Mouse (Mus musculus): ENCODE results near the gene Zdhhc1.

DNA sequence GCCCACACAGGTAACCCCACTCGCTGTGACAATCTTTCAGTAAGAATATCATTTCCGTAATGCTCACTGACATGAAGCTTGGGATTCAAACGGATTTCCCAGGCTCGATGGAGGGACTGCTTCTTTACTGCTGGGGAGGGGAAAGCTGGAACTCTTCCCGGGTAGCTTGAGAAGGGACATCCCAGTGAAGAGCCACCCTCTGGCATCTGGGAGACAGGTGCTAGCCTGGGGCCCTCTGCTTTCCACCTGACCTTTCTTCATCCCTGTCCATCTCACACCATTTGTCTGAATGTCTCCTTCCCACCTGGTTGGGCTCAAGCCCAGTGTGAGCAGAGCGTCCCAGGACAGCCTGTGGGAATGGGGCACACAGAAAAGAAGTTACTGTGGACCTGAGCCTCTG, 30.5 kb downstream of the Zdhhc1 start:
- TF ChIP-seq POLR2A (IDR thresholded peaks at IDR 0.05; ENCODE audit: control insufficient read depth in 1 of 2, insufficient read depth in 1 of 2, low read depth in 1 of 2, low read length in 2 of 2, poor library complexity in 1 of 2), result no peak
- no peak for TF ChIP-seq TBP (IDR thresholded peaks at IDR 0.05; ENCODE audit: low read depth, low read length)
- TF ChIP-seq HCFC1 (IDR thresholded peaks at IDR 0.05; ENCODE audit: low read depth, low read length), result no peak
- TF ChIP-seq EP300 (IDR thresholded peaks at IDR 0.05; ENCODE audit: low read depth in 1 of 2, low read length in 2 of 2), result no peak
- no peak for TF ChIP-seq CTCF (IDR thresholded peaks at IDR 0.05 in 2 of 3, conservative IDR thresholded peaks at IDR 0.05 in 1 of 3; ENCODE audit: control insufficient read depth in 1 of 3, insufficient read depth in 1 of 3, low read depth in 2 of 3, low read length in 3 of 3, poor library complexity in 1 of 3, severe bottlenecking in 1 of 3)
- no peak for TF ChIP-seq MEF2A (IDR thresholded peaks at IDR 0.05; ENCODE audit: extremely low read depth, insufficient replicate concordance, low read depth, low read length, poor library complexity, severe bottlenecking)
- no peak for TF ChIP-seq ETS1 (IDR thresholded peaks at IDR 0.05; ENCODE audit: low read depth, low read length)
- no peak for TF ChIP-seq POLR2AphosphoS5 (IDR thresholded peaks at IDR 0.05; ENCODE audit: borderline replicate concordance, low read depth, low read length)
- no peak for TF ChIP-seq NELFE (IDR thresholded peaks at IDR 0.05; ENCODE audit: low read depth, low read length)
- TF ChIP-seq MAX (IDR thresholded peaks at IDR 0.05; ENCODE audit: low read length), result no peak

All from MEL (cell line).